Mouse (Mus musculus) lung, embryonic 15.5 days (tissue): Measurements from ENCODE around the gene Mast1. TPM values are rescaled to one million over a fixed set of nuclear protein-coding genes. Genes with fewer than 3 reads are reported as not detected.

Source experiments
- ATAC-seq: fragments of 200-750 bp; cut with Nextera tagmentation; 2 replicates; pipeline ENCODE4 v1.8.0; 2017; ENCODE audit warnings: moderate number of reproducible peaks, borderline replicate concordance; ENCODE audit not compliant: low FRiP score, low TSS enrichment; ENCODE audit errors: extremely low read depth
- H3K27ac ChIP-seq: fragments of 300-500 bp; sonication (generic); 2 replicates; pipeline ENCODE4 v1.5.1; 2015; ENCODE audit warnings: moderate library complexity, mild to moderate bottlenecking, inconsistent platforms
- H3K27me3 ChIP-seq: fragments of 300-500 bp; sonication (generic); 2 replicates; pipeline ENCODE4 v1.6.1; 2015; ENCODE audit warnings: inconsistent platforms
- H3K36me3 ChIP-seq: fragments of 300-500 bp; sonication (generic); 2 replicates; pipeline ENCODE4 v1.6.1; 2015; ENCODE audit warnings: inconsistent platforms
- H3K4me1 ChIP-seq: fragments of 300-500 bp; sonication (generic); 2 replicates; pipeline ENCODE4 v1.6.1; 2015; ENCODE audit warnings: inconsistent platforms
- H3K4me2 ChIP-seq: fragments of 300-500 bp; sonication (generic); 2 replicates; pipeline ENCODE4 v1.6.1; 2015; ENCODE audit warnings: inconsistent platforms, mild to moderate bottlenecking, moderate library complexity
- H3K4me3 ChIP-seq: fragments of 300-500 bp; sonication (generic); 2 replicates; pipeline ENCODE4 v1.5.1; 2015; ENCODE audit warnings: mild to moderate bottlenecking, inconsistent platforms
- H3K9ac ChIP-seq: fragments of 300-500 bp; sonication (generic); 2 replicates; pipeline ENCODE4 v1.6.1; 2015; ENCODE audit warnings: inconsistent platforms
- H3K9me3 ChIP-seq: fragments of 300-500 bp; sonication (generic); 2 replicates; pipeline ENCODE4 v1.6.1; 2016; ENCODE audit warnings: inconsistent platforms
- WGBS: fragments of 180-500 bp; shearing (Covaris S2); methylation state at CpG from one replicate; pipeline ENCODE4 v1.1.7; 2015; 5-methylcytosine and 5-hydroxymethylcytosine counted together
- polyA plus RNA-seq: library from polyadenylated mRNA; unstranded; fragments of >200 nt; fragmentation: Nextera tagmentation; extraction: Ambion mirVana; gene quantifications from 2 replicates; pipeline ENCODE4 v1.2.1, GENCODE M21; 2015

The Mast1 gene
- polyA plus RNA-seq, 1 experiment from 2014 or later = 0.49 TPM

DNA sequence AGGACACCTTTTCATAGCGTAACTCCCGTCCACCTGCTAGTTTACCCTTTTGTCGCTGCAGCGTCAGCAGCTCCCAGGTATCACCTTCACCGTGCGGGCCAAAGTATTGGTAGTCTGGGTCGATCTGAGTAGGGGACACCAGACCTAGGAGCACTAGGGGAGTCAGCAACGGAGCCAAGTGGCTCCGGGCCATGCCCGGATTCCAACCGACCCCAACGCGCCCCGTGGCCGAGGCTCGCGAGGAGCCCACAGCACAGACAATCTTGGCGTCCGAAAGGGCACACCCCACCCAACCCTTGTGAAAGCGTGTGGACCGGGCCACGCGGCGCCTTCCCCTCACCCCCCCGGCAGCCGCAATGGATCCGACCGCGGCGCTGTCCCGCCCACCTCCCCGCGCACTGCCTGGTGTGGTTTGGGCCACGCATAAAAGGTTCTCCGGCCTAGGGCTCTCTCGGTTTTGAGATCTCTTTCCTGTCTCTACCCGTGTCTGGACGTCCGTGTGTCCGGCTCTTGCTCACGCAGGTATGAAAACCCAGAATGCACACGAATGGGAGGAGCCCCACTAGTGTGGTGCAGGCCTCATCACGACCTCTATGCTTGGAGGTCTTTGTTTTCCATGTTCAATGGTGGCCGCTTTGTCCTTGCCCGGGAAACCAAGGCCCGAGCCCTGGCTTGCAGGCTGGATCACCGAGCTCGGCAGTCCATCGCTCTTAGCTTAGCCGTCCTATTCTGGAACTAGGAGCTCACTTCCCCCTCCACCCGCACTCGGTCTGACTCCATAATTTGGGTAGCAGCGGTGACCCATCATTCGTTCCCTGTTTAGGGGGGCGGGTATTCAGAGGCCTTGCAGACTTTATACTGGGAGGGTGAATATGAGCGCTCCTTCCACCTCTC lies 32.3 kb upstream of the Mast1 start, which contains the start of the genes Gm49661, Prdx2 and Rnaseh2a:
Gm49661 (minus strand) TSS at position 193 of the 894 bp plus-strand sequence.
Prdx2 (plus strand) TSS at position 347 of the 894 bp plus-strand sequence.
Rnaseh2a (minus strand) TSS at position 527 of the 894 bp plus-strand sequence.
- peak within 1 kb of the TSS; percentile 77 for H3K4me2 ChIP-seq
- peak within 1 kb of the TSS; percentile 89 for H3K27ac ChIP-seq
- H3K9ac ChIP-seq = peak within 1 kb of the TSS; percentile 83
- peak; percentile 65 for ATAC-seq
- peaks cover 41% of the 10 kb centered on the region for H3K4me1 ChIP-seq
- H3K27me3 ChIP-seq = no peaks in the 10 kb centered on the region
- H3K36me3 ChIP-seq = peaks cover 35% of the 10 kb centered on the region
- H3K9me3 ChIP-seq = no peaks in the 10 kb centered on the region
- WGBS = under 1% methylated on average over 56 of the region's 56 CpGs
- peak within 1 kb of the TSS; percentile 67 for H3K4me3 ChIP-seq

DNA sequence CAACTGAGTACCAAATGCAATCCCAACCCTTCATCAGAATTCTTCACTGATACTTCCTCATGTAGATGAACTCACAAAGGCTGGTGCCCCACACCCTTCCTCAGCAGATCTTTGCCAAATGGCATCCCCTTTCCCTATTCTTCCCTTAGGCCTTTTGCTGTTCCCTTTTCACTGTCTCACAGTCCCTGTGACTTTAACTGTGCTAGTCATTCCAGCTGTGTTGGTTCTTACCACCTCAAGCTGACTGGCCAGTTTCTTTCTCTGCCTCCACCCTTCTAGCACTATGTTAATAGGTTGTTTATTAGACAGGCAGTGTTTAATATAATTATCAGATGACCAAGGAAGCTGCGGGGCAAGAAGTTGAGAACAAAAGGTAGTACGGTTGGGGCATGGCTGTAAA lies 31.5 kb upstream of the Mast1 start:
- Histone ChIP-seq H3K9me3 (no peaks in the 10 kb centered on the region), H3K9ac (peak overlapping the region; percentile 83), H3K4me1 (peaks cover 39% of the 10 kb centered on the region), H3K27me3 (no peaks in the 10 kb centered on the region), H3K4me3 (peak overlapping the region; percentile 67), H3K27ac (peak overlapping the region; percentile 89), H3K36me3 (peaks cover 30% of the 10 kb centered on the region), H3K4me2 (peak overlapping the region; percentile 77)
- WGBS = 11% methylated on average over 2 of the region's 2 CpGs
- ATAC-seq = no peak

DNA sequence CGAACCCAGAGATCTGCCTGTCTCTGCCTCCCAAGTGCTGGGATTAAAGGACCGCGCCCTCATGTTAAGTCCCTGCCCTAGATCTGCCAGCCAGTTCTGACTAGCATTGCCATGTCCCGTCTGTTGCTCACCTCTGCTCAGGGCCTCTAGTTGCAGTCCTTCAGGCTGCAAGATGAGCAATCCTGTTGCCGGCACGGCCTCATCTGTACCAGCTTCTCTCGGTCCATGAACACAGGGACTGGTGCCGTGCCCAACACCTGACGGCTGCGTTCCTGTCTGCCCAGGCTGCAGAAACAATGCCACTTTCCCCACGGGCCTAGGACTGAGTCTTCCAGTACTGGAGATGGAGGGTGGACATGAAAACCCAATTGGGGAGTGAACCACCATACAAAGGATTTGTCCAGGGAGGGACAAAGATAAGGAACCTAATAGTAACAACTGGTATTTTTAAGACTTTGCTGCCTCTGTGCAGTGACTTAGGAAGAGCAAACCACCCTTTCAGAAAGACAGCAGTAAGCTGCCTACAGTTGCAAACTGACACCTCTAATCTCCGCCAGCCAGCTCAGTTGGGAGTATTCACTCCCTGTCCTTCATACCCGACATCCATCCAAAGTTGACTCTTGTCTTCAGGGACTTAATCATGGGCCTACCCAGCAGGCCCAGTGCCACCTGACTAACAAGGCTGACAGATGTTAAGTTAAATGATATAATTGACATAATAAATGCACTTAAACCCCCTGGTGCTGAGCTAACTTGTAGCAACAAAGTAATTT lies 30.6 kb upstream of the Mast1 start:
- no peaks in the 10 kb centered on the region for H3K9me3 ChIP-seq
- peaks cover 39% of the 10 kb centered on the region for H3K4me1 ChIP-seq
- 88% methylated on average over 13 of the region's 13 CpGs for WGBS
- H3K4me2 ChIP-seq = 0 out of 2 replicates have a peak overlapping the region, but pooled peaks have one; percentile 77
- H3K9ac ChIP-seq = no peak overlapping the region
- no peak overlapping the region for H3K27ac ChIP-seq
- no peak for ATAC-seq
- no peak overlapping the region; the same call in 1 of the 2 replicates for H3K4me3 ChIP-seq
- H3K36me3 ChIP-seq = peaks cover 22% of the 10 kb centered on the region
- H3K27me3 ChIP-seq = no peaks in the 10 kb centered on the region

DNA sequence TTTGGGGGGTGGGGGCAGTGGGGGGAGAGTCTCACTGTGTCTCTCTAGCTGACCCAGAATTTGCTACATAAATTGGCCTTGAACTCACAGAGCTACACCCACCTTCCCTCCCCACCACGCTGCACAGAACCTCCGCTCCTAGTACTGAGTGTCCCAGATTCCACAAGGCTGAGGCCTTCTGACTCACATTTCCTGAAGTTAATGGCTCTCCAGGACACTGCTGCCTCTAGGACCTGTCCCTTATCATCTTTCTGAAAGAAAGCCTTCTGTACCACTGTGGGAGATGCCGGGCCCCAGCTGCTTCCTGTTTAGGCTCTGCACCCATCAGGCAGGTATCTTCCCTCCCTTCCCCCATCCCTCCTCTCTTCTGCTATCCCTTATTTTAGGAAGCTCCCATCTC lies 29.4 kb upstream of the Mast1 start:
- Histone ChIP-seq H3K4me1 (peaks cover 39% of the 10 kb centered on the region), H3K9me3 (no peaks in the 10 kb centered on the region), H3K9ac (no peak overlapping the region), H3K4me2 (peak overlapping the region; percentile 72; the same call in 1 of the 2 replicates), H3K27ac (peak overlapping the region; percentile 49; the same call in 1 of the 2 replicates), H3K4me3 (peak overlapping the region; percentile 60; the same call in 1 of the 2 replicates), H3K27me3 (no peaks in the 10 kb centered on the region), H3K36me3 (peaks cover 17% of the 10 kb centered on the region)
- no peak for ATAC-seq
- 26% methylated on average over 3 of the region's 3 CpGs for WGBS

DNA sequence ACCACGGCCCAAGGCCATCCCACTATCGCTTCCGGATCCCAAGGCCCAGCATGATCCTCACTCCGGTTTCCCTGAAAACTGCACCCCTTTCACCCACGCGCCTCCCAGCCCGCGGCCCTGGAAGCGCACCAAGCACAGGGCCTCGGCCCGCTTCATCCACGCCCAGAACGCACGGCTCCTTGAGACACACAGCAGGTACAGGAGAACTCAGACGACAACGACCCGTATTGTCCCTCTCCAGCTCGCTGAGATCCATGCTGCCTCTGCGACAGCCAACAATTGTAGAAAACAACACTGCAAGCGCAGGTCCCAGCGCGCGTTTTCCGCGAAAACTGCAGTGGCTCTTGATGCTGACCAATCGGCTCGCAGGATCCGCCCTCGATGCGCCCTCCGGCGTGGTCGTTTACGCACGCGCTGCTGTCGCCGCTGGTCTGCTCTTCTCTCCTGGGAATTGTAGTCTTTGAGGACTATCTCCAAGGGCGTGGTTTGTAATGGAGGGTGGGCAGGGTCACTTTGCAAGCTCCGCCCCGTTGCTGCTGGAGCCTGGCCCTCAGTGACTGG lies 28.7 kb upstream of the Mast1 start:
- Histone ChIP-seq H3K4me3 (peak overlapping the region; percentile 60), H3K9ac (peak overlapping the region; percentile 45), H3K27ac (peak overlapping the region; percentile 49), H3K4me2 (peak overlapping the region; percentile 72), H3K27me3 (no peaks in the 10 kb centered on the region), H3K36me3 (peaks cover 9% of the 10 kb centered on the region), H3K9me3 (no peaks in the 10 kb centered on the region), H3K4me1 (peaks cover 33% of the 10 kb centered on the region)
- under 1% methylated on average over 41 of the region's 41 CpGs for WGBS
- ATAC-seq = peak; percentile 90

DNA sequence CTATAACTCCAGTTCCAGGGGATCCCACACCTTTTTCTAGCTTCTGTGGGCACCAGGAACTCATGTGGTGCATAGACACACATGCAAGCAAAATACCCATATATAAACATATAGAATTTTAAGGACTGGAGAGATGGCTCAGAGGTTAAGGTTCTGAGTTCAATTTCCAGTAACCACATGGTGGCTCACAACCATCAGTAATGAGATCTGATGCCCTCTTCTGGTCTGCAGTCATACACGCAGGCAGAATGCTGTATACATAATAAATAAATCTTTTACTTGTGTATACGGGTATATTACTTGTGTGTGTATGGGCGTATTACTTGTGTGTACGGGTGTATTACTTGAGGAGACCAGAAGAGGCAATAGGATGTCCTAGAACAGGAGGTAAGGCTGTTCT lies 26.8 kb upstream of the Mast1 start:
- Histone ChIP-seq H3K9ac (no peak overlapping the region), H3K27ac (no peak overlapping the region), H3K4me2 (no peak overlapping the region), H3K4me1 (peaks cover 28% of the 10 kb centered on the region), H3K9me3 (no peaks in the 10 kb centered on the region), H3K4me3 (no peak overlapping the region), H3K36me3 (peaks cover 8% of the 10 kb centered on the region), H3K27me3 (no peaks in the 10 kb centered on the region)
- ATAC-seq = no peak
- WGBS = 87% methylated on average over 4 of the region's 4 CpGs

DNA sequence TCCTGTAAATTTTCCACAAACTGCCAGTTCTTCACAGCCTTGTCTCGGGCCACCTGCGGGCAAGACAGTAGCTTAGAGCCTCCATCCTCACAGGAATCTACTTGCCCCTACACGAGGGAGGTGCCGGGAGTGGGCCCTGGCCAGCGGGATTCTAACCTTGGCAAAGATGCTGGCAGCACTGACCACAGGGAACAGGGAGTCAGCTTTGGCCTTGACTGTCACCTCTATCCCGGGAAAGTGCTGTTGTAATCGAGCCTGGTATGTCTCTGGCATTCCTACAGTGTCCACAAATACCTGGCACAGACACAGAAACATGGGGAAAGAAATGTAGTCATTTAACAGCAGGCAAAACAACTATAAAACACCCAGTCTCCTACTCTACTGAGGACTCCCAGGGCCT lies 22.7 kb upstream of the Mast1 start:
- H3K27ac ChIP-seq = no peak overlapping the region
- H3K4me3 ChIP-seq = no peak overlapping the region
- H3K9me3 ChIP-seq = no peaks in the 10 kb centered on the region
- no peaks in the 10 kb centered on the region for H3K27me3 ChIP-seq
- H3K9ac ChIP-seq = no peak overlapping the region
- H3K4me2 ChIP-seq = no peak overlapping the region
- peaks cover 16% of the 10 kb centered on the region for H3K36me3 ChIP-seq
- 89% methylated on average over 7 of the region's 7 CpGs for whole genome bisulfite sequencing
- peaks cover 1% of the 10 kb centered on the region for H3K4me1 ChIP-seq
- no peak for ATAC-seq

DNA sequence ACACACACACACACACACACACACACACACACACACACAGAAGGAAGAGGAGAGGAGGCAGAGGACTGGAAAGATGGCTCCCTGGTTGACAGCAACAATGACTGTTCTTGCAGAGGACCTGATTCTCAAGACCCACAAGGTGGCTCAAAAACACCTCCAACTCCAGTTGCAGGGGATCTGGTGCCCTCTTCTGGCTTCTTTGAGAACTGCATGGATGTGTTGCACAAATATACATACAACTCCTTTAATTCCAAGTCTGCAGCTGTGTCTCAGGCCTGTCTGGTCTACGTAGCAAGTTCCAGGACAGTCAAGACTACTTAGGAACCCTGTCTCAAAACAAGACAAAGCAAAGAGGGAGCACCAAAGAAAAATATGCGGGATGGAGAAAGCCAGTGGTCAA lies 19.6 kb upstream of the Mast1 start:
- Histone ChIP-seq H3K9me3 (no peaks in the 10 kb centered on the region), H3K4me2 (no peak overlapping the region), H3K27ac (no peak overlapping the region), H3K4me1 (peaks cover 6% of the 10 kb centered on the region; the same call in 1 of the 2 replicates), H3K36me3 (peaks cover 10% of the 10 kb centered on the region; the same call in 1 of the 2 replicates), H3K4me3 (no peak overlapping the region), H3K9ac (no peak overlapping the region), H3K27me3 (peaks cover 16% of the 10 kb centered on the region)
- 45% methylated on average over 2 of the region's 2 CpGs for WGBS
- no peak for ATAC-seq

DNA sequence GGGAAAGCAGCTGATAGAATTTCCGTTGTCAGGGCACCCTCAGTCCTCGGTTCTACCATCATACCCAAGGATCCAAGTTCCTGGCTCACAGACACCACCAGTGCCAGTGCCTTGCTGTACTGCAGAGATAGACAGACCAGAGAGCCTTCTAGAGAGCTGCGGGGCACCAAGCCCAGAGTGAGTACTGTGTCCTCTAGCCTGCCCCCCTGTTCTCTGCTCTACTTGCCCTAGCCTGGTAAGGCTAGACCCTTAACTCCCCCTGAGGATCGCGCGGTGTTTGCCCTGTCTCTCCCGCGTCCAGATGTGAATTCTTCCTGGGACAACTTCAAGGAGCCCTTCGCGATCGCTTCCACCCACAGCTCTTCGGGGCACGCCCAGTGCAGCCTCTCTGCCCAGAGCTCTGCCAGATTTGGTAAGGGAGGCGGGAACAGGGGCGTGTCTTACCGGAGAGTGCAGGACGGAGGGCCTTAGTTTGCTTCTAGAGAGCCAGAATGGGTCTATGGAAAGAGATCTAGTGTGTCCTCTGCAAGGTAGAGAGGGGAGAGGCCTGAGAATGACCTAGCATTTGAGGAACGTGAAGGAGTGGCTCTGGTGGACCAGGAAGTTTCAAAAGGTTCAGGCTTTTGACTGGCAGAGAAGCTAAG lies 15.6 kb upstream of the Mast1 start:
- H3K4me1 ChIP-seq = peaks cover 6% of the 10 kb centered on the region; the same call in 1 of the 2 replicates
- no peak overlapping the region for H3K4me2 ChIP-seq
- peaks cover 48% of the 10 kb centered on the region for H3K27me3 ChIP-seq
- no peaks in the 10 kb centered on the region for H3K9me3 ChIP-seq
- ATAC-seq = peak; percentile 13; the same call in 1 of the 2 replicates
- no peak overlapping the region for H3K9ac ChIP-seq
- peaks cover 7% of the 10 kb centered on the region; the same call in 1 of the 2 replicates for H3K36me3 ChIP-seq
- no peak overlapping the region for H3K27ac ChIP-seq
- 7% methylated on average over 18 of the region's 18 CpGs for WGBS
- no peak overlapping the region for H3K4me3 ChIP-seq

DNA sequence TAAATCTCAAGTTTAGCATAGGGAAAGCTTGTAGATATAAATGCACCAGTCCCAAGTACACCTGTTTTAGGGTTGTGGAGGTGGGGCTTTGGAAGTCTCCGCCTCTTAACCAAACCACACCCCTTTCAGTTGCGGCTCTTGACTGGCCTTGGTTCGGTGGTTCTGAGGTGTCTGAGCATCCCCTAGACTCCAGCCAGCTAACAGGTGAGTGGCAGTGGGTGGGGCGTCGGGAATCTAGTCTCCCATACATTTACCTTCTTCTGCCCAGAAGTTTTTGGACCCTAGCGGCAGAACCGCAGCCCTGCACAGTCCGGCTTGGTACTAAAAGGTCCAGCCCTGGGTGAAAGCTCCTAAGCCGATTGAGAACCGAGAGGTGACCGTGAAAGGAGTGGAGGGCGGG lies 12.6 kb upstream of the Mast1 start:
- H3K4me1 ChIP-seq = peaks cover 27% of the 10 kb centered on the region
- no peak for ATAC-seq
- H3K36me3 ChIP-seq = no peaks in the 10 kb centered on the region
- no peak overlapping the region for H3K9ac ChIP-seq
- no peaks in the 10 kb centered on the region for H3K9me3 ChIP-seq
- peaks cover 76% of the 10 kb centered on the region for H3K27me3 ChIP-seq
- no peak overlapping the region for H3K4me2 ChIP-seq
- H3K4me3 ChIP-seq = no peak overlapping the region
- WGBS = 19% methylated on average over 12 of the region's 12 CpGs
- H3K27ac ChIP-seq = no peak overlapping the region

DNA sequence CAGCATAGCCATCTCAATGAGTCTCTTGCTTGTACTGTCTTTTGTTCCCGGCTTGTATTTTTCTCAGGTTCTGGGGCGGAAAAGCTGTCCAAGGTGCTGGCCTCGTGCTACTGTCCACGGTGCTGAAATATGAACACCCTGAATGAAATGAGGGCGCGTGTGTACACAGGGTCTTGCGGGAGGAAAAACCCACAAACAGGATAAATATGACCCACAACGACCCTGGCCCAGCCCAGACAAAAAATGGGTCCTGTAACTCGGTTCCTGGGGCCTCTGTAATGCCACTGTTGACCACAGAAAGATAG lies 10.0 kb upstream of the Mast1 start:
- no peak overlapping the region for H3K9ac ChIP-seq
- ATAC-seq = no peak
- H3K4me3 ChIP-seq = no peak overlapping the region
- H3K9me3 ChIP-seq = no peaks in the 10 kb centered on the region
- H3K36me3 ChIP-seq = no peaks in the 10 kb centered on the region
- no peak overlapping the region for H3K27ac ChIP-seq
- WGBS = 12% methylated on average over 9 of the region's 9 CpGs
- peaks cover 22% of the 10 kb centered on the region for H3K4me1 ChIP-seq
- H3K4me2 ChIP-seq = no peak overlapping the region
- peaks cover 86% of the 10 kb centered on the region for H3K27me3 ChIP-seq
